Mouse (Mus musculus) liver, adult 2 months (tissue): ENCODE data around the gene Bcas3.

Experiments used
- CTCF ChIP-seq: fragments of 200-500 bp; IDR thresholded peaks from 2 replicates; pipeline ENCODE4 v1.5.1; 2011; ENCODE audit warnings: low read depth, low read length, control low read depth
- POLR2A ChIP-seq: fragments of 200-500 bp; IDR thresholded peaks from 2 replicates; pipeline ENCODE4 v1.6.1; 2011; ENCODE audit warnings: low read length, control low read depth; ENCODE audit not compliant: insufficient read depth; ENCODE audit errors: extremely low read depth

DNA sequence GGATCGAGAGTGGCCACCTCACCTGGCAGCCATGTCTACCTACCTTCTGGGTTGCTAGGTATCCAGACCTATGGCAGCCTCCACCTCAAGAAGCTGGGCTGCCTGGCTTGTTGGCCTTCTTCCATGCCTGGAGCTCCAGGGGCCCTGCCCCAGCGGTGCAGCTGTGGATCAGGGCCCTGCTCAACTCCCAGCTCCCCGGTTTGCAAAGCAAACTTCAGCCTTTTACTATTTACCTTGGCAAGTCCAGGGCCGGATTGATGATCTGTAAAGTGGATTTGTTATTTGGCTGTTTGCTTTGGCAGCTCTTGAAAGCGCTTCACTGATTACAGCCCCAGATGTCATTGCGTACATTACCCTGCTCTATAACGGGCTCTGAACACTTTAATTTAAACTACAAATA lies 422.5 kb downstream of the Bcas3 start:
- TF ChIP-seq POLR2A: no peak
- no peak for TF ChIP-seq CTCF
